ENCODE assay signal across 14 mouse cellular contexts in genomic region chr16:51118365-51118764, GRCm38 (mm10).
DNase-seq lines count a peak whose midpoint lies in the region; ATAC-seq and TF ChIP-seq lines count a peak whose summit lies in the region.
"Had no signal": no experiment of that assay in that cellular context is flagged by ENCODE, and none has a peak within 500 bp of the region (broad histone marks: within the 10 kb centered on the region; RNA-seq: fewer than 3 reads in every experiment).

No protein-coding gene starts in this region.

- no peak overlapping the region for H3K27ac ChIP-seq in embryonic facial prominence, embryonic 11.5 days (replicated peaks; ENCODE audit: low read depth, low read length)
- H3K27ac ChIP-seq in embryonic facial prominence, embryonic 10.5 days (replicated peaks): no peak overlapping the region
- no peak overlapping the region for H3K27ac ChIP-seq in midbrain, embryonic 12.5 days (replicated peaks)
- no peak overlapping the region for H3K27ac ChIP-seq in midbrain, embryonic 15.5 days
- H3K27ac ChIP-seq in liver, embryonic 14.5 days: no peak overlapping the region
- H3K27ac ChIP-seq: heart, embryonic 10.5 days; limb, embryonic 12.5 days had no signal

- no peak for TF ChIP-seq CTCF in liver, embryonic 14.5 days (IDR thresholded peaks at IDR 0.05; ENCODE audit: low read depth)

- no peaks in the 10 kb centered on the region for H3K27me3 ChIP-seq in embryonic facial prominence, embryonic 11.5 days (ENCODE audit: control insufficient read depth, insufficient read depth, low read length)
- H3K27me3 ChIP-seq in embryonic facial prominence, embryonic 10.5 days (replicated peaks; ENCODE audit: low read depth, poor library complexity, severe bottlenecking): no peaks in the 10 kb centered on the region
- no peaks in the 10 kb centered on the region for H3K27me3 ChIP-seq in midbrain, embryonic 12.5 days
- no peaks in the 10 kb centered on the region for H3K27me3 ChIP-seq in midbrain, embryonic 15.5 days (replicated peaks)
- no peaks in the 10 kb centered on the region for H3K27me3 ChIP-seq in liver, embryonic 14.5 days (ENCODE audit: control insufficient read depth, insufficient read depth, low read length)
- H3K27me3 ChIP-seq: limb, embryonic 12.5 days; megakaryocyte, embryonic 14.5 days had no signal

- ATAC-seq in embryonic facial prominence, embryonic 11.5 days (replicated peaks; ENCODE audit: insufficient number of reproducible peaks, low FRiP score, low TSS enrichment, low read depth): no peak
- peak; percentile 63; the same call in 1 of the 2 replicates for ATAC-seq in midbrain, embryonic 12.5 days (ENCODE audit: low FRiP score, low read depth)
- no peak; the same call in 1 of the 2 replicates for ATAC-seq in midbrain, embryonic 15.5 days (replicated peaks)
- peak; percentile 71; the same call in 1 of the 2 replicates for ATAC-seq in liver, embryonic 14.5 days (ENCODE audit: insufficient read depth)
- ATAC-seq: intestine, embryonic 16.5 days had no signal

- H3K4me1 ChIP-seq in embryonic facial prominence, embryonic 11.5 days (ENCODE audit: control insufficient read depth, insufficient read depth, low read length): no peaks in the 10 kb centered on the region
- peaks cover 11% of the 10 kb centered on the region for H3K4me1 ChIP-seq in embryonic facial prominence, embryonic 10.5 days
- peaks cover 5% of the 10 kb centered on the region; the same call in 1 of the 2 replicates for H3K4me1 ChIP-seq in midbrain, embryonic 12.5 days
- peaks cover 11% of the 10 kb centered on the region for H3K4me1 ChIP-seq in midbrain, embryonic 15.5 days
- peaks cover 0 to 3% of the 10 kb centered on the region in 2 experiments; a peak in 1 of 4 replicates for H3K4me1 ChIP-seq in liver, embryonic 14.5 days (replicated peaks; ENCODE audit: control insufficient read depth in 2 of 2, insufficient read depth in 2 of 2, low read length in 1 of 2)
- H3K4me1 ChIP-seq: heart, embryonic 10.5 days; megakaryocyte, embryonic 14.5 days had no signal

- no peak overlapping the region for H3K4me3 ChIP-seq in embryonic facial prominence, embryonic 11.5 days (ENCODE audit: low read depth, low read length)
- H3K4me3 ChIP-seq in embryonic facial prominence, embryonic 10.5 days: no peak overlapping the region
- no peak overlapping the region for H3K4me3 ChIP-seq in midbrain, embryonic 12.5 days
- no peak overlapping the region for H3K4me3 ChIP-seq in midbrain, embryonic 15.5 days
- no peak overlapping the region for H3K4me3 ChIP-seq in liver, embryonic 14.5 days (ENCODE audit: insufficient read depth in 1 of 2, low read depth in 2 of 2, low read length in 2 of 2)
- H3K4me3 ChIP-seq: heart, embryonic 10.5 days; limb, embryonic 12.5 days; megakaryocyte, embryonic 14.5 days had no signal

- intact Hi-C loops in gastrocnemius, postnatal 36 days (cut with DNase I): no loop called here

- H3K4me2 ChIP-seq in embryonic facial prominence, embryonic 11.5 days (ENCODE audit: low read depth, low read length): no peak overlapping the region
- H3K4me2 ChIP-seq in midbrain, embryonic 12.5 days (replicated peaks): no peak overlapping the region
- H3K4me2 ChIP-seq in midbrain, embryonic 15.5 days: no peak overlapping the region
- no peak overlapping the region for H3K4me2 ChIP-seq in liver, embryonic 14.5 days (ENCODE audit: low read depth)

- peak; percentile 76 for TF ChIP-seq EP300 in liver, embryonic 14.5 days (IDR thresholded peaks at IDR 0.05; ENCODE audit: low read depth)

- H3K9me3 ChIP-seq in embryonic facial prominence, embryonic 11.5 days (replicated peaks; ENCODE audit: control insufficient read depth, low read length): no peaks in the 10 kb centered on the region
- no peaks in the 10 kb centered on the region for H3K9me3 ChIP-seq in embryonic facial prominence, embryonic 10.5 days
- no peaks in the 10 kb centered on the region for H3K9me3 ChIP-seq in midbrain, embryonic 12.5 days
- H3K9me3 ChIP-seq in midbrain, embryonic 15.5 days: no peaks in the 10 kb centered on the region
- H3K9me3 ChIP-seq in liver, embryonic 14.5 days (ENCODE audit: control insufficient read depth, low read length): no peaks in the 10 kb centered on the region
- H3K9me3 ChIP-seq: heart, embryonic 10.5 days; limb, embryonic 12.5 days; megakaryocyte, embryonic 14.5 days had no signal

- H3K36me3 ChIP-seq in embryonic facial prominence, embryonic 11.5 days (replicated peaks; ENCODE audit: control insufficient read depth, insufficient read depth, low read depth, low read length): no peaks in the 10 kb centered on the region
- H3K36me3 ChIP-seq in embryonic facial prominence, embryonic 10.5 days (replicated peaks): no peaks in the 10 kb centered on the region
- no peaks in the 10 kb centered on the region for H3K36me3 ChIP-seq in midbrain, embryonic 12.5 days
- H3K36me3 ChIP-seq in midbrain, embryonic 15.5 days (replicated peaks): no peaks in the 10 kb centered on the region
- no peaks in the 10 kb centered on the region for H3K36me3 ChIP-seq in liver, embryonic 14.5 days (replicated peaks; ENCODE audit: control insufficient read depth, insufficient read depth, low read depth)
- H3K36me3 ChIP-seq: heart, embryonic 10.5 days; limb, embryonic 12.5 days had no signal

- H3K9ac ChIP-seq in embryonic facial prominence, embryonic 11.5 days (replicated peaks; ENCODE audit: low read length): no peak overlapping the region
- H3K9ac ChIP-seq in midbrain, embryonic 12.5 days (replicated peaks): no peak overlapping the region
- no peak overlapping the region for H3K9ac ChIP-seq in midbrain, embryonic 15.5 days
- H3K9ac ChIP-seq in liver, embryonic 14.5 days (replicated peaks): no peak overlapping the region
- H3K9ac ChIP-seq: limb, embryonic 12.5 days had no signal

- DNase-seq in embryonic facial prominence, embryonic 11.5 days (ENCODE audit: low spot score): peak; percentile 1
- DNase-seq in embryonic facial prominence, embryonic 10.5 days (ENCODE audit: low spot score): no peak
- peak in 2 of 3 experiments; percentile 4 to 13 for DNase-seq in liver, embryonic 14.5 days (ENCODE audit: low read depth in 3 of 3, low spot score in 3 of 3)
- DNase-seq in cerebellum, postnatal 4 days (ENCODE audit: low spot score in 2 of 2): no peak
- no peak for DNase-seq in right cerebral cortex, postnatal 10 days (ENCODE audit: low spot score in 2 of 2)
- DNase-seq in gastrocnemius, postnatal 36 days: no peak
- DNase-seq: adrenal gland, adult 2 months; cerebellum, adult 11 months had no signal

- 50% methylated on average over 3 of the region's 3 CpGs for WGBS in embryonic facial prominence, embryonic 11.5 days
- WGBS in embryonic facial prominence, embryonic 10.5 days: 41% methylated on average over 3 of the region's 3 CpGs
- 42% methylated on average over 3 of the region's 3 CpGs for WGBS in midbrain, embryonic 12.5 days
- WGBS in midbrain, embryonic 15.5 days: 31% methylated on average over 3 of the region's 3 CpGs
- WGBS in liver, embryonic 14.5 days (ENCODE audit: insufficient replicate concordance): 17% methylated on average over 3 of the region's 3 CpGs

Comparison
In these comparisons a context has a peak if more than half of its experiments do, and no peak if none do; other contexts are left out.
1. ATAC-seq: peak in midbrain, embryonic 12.5 days (single experiment) and liver, embryonic 14.5 days (single experiment); none in embryonic facial prominence, embryonic 11.5 days (single experiment) and midbrain, embryonic 15.5 days (single experiment).
2. DNase-seq: peak in embryonic facial prominence, embryonic 11.5 days (single experiment) and liver, embryonic 14.5 days (2 of 3); none in embryonic facial prominence, embryonic 10.5 days (single experiment), cerebellum, postnatal 4 days (0 of 2), right cerebral cortex, postnatal 10 days (0 of 2) and gastrocnemius, postnatal 36 days (0 of 2).